Mouse (Mus musculus) Muller cell, postnatal 12 days (primary cell): Measurements from ENCODE around the gene Slain1.

Experiments used
- DNase-seq: peaks from one replicate; pipeline ENCODE4 v3.0.0-alpha.2; 2015; ENCODE audit errors: inconsistent ontology term

Slain1 gene

DNA sequence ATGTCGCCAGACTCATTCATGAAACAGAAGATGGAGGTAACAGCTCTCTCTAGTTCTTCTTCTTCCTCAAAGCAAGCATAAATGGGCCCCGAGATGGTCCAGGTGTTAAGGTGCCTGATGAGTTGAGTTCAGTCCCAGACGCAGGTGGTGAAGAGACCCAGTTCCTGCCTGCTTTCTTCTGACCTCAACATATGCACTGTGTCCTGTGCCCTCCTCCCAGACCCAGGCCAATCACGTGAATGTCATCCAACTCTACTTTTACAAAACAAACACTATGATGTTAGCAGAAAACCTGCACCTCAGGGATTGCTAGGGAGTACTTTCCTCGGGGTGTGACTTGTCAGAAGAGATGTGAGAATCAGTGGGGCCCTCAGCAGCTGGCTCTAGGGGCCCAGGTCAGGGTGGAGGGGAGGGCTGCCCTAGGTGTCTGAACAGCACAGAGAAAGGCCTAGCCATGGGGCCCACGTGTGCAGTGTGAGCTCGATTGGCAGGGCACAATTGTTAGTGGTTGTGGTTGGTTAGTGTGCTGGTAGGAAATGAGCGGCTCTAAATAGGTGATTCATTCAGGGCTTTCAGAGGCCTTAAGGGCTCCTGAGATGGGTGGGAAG, 16.4 kb downstream of the Slain1 start:
- DNase-seq: no peak

DNA sequence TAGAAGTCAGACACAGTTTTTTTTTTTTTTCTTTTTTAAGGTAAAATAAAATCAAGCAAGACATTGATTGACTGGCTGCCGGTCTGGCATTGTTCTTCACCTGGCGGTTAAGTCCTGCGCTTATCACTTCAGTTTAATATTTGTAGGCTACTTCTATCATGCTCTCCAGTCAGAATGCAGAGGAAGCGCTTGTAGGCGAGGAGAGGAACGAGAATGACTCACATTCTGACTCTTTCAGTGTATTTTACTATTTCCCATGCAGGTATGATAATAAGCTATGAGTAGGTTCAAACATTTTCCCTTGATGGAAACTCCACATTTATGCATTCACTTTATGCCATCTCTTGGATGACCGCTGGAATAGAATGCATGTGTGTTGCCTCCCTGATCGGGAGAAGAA, 17.0 kb downstream of the Slain1 start:
- DNase-seq: no peak

DNA sequence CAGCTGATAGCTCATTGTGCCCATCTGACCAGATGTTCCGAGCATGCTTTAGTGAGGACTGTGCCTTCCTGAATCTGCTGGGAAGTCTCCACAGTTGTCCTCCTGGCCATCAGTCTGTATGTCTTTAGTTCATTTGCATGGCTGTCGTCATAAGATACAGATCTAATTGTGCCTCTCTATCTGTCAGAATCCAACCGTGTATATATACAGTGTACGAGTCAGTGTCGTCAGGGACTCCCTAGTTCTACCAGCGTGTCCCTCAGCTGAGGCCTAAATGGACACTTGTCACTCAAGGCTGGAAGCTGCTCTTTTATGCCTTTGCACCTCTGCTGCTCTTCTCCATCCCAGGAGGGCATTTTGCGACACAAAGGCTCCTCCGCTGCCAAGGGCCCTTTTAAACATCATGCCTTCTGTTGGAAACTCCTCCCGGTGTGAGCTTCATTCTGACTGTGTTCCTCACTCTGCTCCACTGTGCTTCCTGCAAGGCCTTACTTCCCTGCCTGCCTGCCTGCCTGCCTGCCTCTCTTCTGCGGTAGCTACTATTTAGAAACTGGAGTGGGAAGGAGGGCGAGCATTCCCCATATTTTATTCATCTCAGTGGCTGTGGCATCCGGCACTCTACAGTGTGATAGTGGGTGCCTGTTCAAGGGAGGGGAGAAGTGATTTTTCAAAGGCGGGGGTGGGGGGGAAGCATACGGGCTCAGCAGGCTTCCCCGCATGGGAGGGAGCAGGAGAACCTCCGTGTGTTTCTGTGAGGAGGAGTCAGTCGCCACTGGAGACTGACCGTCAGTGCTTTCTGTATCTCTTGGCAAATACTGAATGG, 29.6 kb downstream of the Slain1 start:
- peak; percentile 72 for DNase-seq

DNA sequence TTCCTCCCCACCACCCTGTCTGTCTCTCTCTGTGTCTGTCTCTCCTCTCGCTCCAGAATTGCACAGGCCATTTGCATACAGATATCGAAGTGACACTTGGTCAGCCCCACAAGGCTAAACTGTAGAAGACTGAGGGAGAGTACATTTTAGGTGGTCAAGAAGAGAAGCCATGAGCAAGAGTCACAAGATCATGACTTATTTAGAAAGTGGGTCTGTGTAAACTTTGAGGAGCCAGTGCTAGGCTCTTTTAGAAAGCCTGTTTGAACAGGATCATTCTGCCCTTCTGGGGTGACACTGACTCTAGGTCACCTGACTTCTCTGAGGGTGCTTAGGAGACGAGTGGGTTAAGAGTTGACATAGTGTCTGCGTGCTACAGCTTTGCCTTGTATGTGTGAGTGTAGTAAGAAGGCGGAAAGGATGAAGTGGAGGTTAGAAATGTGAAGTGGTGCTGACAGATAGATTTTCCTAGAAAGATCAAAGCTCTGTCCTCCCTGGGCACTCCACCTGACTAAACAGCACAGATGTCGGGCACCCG, 30.3 kb downstream of the Slain1 start:
- no peak for DNase-seq

DNA sequence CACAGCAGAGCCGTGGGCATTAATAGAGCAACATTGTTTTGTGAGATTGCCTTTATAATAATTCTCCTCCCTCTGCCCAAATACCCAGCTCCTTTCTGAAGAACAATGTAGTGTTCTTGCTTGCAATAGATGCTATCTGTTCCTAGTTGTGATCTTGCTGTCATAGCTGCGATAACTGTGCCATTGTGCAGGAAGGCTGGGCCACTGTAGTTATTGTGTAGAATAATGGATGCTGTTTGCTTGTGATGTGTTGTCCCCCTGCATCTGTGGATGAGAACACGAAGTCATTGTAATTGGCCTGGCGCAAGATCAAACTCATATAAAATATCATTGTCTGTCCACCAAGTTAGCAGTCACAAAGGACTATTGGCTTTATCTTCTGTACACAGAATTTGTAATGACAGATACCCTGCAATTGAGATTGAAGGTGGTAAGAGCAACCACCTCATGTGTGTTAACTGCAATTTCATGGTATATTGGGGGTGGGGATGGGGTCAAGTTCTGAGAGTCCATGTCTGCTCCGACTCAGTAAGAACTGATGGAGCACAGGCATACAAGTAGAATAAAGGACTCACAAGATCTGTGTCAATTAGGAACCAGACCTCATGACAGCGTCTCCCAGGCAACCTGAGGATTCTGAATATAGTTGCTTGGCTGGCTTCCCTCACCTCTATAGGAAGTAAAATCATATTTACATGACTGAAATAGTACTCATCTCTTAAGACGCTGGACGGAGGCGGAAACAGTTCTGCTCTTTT, 32.8 kb downstream of the Slain1 start:
- no peak for DNase-seq

DNA sequence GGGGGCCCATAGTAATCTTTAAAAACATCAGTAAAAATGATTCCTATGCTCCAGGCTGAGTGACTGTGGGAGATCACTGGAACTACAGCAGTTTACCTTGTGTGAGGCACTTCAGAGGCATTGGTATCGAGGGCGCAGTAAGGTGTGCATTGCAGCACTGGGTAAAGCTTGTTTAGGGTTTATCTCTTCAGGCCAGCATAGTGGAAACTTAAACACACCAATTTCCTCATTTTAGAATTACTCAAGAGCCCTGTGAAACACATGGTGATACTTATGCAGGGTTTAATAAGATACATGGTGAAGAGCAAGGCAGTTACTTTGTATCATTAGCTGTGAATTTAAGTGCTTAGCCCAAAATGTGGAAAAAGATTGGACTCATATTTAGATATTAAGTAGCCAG, 37.0 kb downstream of the Slain1 start:
- DNase-seq: no peak

DNA sequence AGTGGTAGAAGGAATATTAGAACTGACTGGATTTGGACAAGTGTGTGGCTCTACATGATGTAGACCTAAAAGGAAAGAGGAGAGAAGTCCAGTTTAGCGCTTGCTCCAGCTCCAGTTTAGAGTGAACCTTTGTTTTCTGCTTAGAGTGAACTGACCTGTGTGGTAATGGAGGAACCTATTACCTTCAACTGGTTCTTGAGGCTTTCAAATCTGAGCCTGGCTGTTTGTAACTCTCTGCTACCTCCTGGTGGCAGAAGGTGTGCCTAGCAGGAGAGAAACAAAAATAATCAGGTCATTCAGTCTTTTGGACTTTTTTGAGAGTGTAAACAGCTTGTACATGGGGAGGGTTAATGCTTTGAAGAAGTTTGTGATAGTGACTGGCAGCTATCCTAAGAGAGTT, 44.3 kb downstream of the Slain1 start:
- peak; percentile 51 for DNase-seq

DNA sequence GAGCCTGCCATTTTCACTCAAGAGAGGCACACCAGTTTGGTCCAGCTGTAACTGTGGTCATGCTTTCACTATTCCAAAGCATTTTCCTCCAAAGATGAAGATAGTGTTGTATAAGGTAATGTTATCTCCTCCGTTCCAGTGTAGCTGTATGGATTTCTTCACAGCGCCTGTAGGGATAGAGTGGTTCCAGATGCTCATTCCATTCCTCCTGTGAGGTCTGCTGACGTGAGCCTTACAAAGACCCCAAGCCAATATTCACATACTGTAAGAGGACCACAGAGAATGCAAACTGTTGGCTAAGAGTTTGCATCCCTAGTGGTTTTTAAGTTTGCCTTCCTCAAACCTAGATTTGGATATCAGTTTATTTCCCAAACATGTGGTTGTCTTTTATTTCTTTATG, 45.6 kb downstream of the Slain1 start:
- no peak for DNase-seq

DNA sequence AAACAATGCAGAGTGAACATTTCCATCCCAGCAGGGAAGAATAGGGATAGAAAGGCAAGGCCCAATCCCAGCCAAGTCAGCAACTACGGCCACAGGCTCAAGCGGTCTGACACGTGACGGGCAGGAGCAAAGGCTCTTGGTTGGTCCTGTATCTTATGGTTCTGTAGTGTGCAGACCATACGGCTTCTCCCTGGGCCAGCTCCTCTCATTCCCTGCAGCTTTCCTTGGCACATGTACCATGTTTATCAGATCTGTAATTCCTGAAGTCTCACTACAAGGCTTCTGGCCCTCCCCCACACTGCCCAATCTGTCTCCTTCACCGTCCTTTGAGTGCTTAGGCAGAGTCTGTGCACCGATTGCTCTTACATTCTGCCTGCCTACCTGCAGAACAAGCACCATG, 47.1 kb downstream of the Slain1 start:
- no peak for DNase-seq

DNA sequence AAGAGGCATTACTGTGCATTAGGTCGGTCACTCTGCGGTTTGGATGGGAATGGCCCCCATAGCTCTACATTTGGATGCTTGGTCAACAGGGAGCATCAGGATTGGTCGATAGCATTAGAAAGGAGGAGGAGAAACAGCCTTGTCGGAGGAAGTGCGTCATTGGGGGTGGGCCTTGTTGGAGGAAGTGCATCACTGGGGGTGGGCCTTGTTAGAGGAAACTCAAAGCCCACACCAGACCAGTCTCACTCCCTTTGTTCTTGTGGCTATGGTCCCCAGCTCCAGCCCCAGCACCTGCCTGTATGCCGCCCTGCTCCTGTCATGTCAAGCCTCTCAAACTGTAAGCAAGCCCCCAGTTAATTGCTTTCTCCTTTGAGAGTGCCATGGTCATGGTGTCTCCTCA, 49.3 kb downstream of the Slain1 start:
- DNase-seq: no peak

DNA sequence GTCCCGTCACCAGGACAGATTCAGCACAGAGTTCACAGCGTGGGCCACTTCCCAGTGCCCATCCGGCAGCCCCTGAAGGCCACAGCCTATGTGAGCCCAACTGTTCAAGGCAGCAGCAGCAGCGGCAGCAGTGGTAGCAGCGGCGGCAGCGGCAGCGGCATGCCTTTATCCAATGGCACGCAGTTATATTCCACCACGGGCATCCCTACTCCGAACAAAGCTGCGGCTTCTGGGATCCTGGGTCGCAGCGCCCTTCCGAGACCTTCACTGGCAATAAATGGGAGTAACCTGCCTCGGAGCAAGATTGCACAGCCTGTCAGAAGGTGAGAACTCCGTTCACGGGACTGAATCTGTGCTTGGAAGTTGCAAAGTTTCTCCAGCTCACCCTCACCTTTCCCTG, 52.5 kb downstream of the Slain1 start:
- no peak for DNase-seq

DNA sequence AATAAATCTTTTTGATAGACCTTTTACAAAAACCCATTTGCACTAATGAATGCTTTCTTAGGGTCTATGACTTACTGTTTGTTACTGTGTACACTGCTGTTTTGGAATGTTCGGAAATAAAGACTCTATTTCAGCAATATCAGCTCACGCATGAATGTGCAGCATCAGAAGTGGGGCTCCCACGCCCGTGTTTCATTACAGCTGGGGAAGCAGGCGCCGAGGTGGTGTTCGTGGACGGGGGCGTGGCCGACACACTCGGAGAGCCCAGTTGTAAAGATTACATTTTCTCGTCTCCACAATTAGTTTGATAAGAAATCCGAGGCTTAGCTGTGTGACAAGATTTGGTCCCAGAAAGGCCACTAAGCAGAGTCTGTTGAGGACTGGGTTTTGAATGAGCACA, 54.7 kb downstream of the Slain1 start:
- no peak for DNase-seq

DNA sequence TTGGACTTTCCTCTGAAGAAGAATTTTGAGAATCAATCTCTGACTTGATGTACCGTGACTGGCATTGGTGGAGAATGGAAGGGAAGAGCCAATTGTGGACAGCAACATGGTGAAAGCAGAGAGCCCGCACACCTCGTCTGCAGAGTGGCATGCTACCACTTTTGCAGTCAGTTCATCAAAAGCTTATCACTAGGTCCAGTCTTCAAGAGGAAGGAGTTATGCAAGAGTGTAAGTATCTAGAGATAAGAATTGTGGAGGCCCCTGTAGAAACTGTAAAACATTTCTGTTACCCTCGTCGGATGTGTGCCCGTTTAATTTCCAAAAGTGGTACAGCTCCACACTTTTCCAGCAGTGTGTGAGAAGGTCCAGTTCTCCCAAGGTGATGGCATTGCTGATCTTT, 56.3 kb downstream of the Slain1 start:
- no peak for DNase-seq

DNA sequence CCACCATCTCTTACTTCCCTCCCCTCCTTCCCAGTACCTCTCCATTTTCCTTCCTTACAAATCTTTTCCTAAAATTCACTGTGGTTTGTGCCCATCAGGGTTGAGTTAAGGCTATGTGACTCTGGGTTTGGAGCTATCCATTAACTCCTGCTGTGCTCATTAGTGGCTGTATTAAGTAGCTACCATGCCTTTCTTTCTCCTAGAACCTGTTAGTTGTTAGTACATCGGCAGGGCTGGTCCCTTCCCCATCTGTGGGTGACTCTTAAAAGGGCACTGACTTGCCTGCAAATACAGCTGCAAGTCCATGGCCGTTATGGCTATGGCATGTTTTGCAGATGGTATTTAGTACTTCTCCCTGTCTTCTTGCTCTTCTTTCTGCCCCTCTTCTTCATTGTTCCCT, 58.6 kb downstream of the Slain1 start:
- DNase-seq: no peak

DNA sequence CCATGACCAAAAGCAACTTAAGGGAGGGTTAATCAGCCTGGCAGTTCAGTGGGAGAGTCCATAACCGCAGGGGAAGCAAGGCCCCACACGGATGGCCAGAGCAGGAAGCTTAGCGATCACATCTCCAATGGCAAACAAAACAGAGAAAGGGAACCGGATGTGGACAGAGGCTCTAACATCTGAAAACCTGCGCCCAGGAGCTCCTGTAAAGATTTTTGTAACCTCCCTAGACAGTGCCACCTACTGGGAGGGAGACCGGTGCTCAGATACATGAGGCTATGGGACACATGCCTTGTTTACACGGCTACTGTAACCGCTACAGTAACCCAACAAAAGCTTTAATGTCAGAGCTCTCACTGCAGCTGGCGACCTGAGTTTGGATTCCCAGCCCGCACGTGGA, 59.2 kb downstream of the Slain1 start:
- no peak for DNase-seq

DNA sequence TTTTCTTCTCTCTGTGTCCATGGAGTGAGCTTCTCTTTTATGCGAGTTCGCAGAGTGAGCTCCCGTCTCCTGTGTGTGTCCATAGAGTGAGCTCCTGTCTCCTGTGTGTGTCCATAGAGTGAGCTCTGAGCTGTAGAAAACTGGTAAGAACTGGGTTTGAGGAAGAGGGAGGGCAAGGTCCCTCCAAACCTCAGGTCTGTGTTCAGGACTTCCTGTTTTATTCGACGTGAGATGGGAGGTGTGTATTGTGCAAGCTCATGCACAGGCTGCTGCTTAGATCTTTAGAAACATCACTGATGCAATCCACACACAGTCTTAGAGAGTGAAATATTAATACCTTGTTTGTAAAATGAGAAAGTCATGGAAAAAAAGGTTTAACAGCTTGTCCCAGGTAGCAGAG, 63.0 kb downstream of the Slain1 start:
- no peak for DNase-seq

DNA sequence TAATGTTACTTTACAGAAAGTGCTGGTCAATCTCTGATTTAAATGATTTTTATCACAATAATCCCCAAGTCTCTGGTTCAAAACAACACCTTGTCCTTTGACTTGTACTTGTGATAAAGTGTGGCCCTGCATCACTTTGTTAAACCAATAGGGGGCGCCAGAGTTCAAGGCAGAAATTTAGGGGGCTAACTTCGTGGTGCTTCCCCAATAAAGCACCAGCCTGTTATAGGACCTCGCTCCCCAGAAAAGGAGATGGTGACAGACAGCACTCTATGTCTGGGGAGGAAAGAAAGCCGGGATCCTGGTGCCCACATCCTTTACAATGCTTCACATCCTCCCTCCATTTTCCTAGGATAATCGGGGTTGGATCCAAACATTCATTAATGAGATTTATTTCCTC, 67.5 kb downstream of the Slain1 start:
- DNase-seq: no peak

DNA sequence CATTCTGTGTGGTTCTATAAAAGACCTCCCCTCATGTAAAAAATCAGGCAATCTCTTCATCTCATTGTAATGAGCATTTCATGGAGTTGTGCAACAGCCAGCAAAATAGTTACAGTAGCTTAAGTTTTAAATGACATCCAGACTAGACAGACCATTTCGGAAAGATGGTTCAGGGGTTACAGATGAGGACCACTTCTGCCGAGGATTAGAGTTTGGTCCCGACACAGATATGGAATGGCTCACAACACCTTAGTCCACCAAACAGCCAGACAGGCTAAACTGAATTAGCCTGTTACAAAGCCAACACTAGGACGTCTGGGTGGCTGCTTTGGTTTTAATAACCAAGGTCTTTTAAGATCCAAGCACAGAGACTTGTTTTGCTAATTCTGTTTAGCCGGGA, 68.0 kb downstream of the Slain1 start:
- no peak for DNase-seq

DNA sequence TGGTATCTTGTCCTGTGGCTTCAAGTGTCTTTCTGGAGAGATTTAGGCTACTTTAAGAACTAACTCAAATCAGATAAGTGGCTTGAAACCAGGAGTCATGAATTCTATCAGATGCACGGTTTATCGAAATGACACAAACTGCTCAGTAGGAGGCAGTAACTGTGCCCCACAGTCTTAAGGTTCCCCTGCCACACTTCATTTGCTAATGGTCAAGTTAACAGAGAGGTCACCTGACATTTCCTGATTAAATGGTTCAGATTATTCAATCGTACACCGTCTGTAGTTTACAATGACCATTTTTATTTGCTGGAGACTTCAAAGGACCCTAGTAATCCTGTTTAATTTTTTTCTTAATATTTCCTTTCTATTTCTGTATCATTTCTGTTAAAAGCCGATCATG, 68.4 kb downstream of the Slain1 start:
- no peak for DNase-seq

DNA sequence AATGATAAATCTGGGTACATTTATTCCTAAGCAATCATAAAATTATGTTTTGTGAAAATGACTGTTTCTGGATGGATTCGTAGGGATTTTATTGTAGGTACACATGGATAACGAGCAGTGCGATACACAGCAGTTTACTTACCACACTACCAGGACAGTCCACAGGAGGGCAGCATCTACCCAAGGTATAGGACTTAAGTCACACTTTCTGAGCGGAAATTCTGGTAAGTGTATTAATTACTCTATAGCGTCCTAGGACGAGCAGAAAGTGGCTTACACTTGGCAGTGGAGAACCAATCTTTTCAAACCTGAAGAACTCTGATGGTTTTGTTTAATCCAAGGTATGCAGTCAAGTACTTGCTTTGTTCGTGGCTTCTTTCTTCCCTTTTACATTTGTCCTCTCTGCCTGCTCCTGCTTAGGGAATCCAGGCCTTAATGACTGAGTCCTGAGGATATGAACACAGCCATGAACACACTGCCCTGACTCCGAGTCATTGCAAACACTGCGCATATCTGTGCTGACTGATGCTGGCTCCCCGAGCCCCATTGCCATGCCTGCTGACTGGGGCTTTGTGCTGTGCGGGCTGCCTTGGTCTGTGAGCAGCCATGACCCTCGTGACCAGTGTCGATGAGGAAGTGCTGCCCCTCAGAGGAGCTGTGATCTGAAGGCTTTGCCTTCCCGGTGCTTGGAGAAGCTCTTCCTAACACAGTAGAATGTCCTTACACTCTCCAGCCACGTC, 69.0 kb downstream of the Slain1 start:
- peak; percentile 87 for DNase-seq

DNA sequence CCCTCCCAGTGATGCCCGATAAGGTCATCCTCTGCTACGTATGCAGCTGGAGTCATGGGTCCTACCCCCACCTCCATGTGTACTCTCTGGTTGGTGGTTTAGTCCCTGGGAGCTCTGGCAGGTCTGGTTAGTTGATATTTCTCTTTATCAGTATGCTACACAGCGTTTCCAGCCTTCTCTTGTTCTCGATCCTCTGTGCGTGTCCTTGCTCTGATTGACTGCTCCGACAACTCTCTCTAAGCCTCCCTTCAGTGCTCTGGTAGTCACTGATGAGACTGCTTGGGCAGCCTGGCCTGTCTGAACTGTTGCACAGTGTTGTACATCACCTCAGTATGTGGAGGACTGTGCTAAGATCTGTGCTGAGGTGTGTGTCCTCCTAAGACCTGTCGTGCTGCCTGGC, 70.1 kb downstream of the Slain1 start:
- DNase-seq: no peak
